Mouse (Mus musculus) spleen, embryonic (tissue): ENCODE measurements around the gene Kcnc3.

ENCODE experiments used
- CTCF ChIA-PET: fragments of 350-600 bp; sonication (Branson Sonifier 250); formaldehyde crosslinking; loops from one replicate; lab custom pipeline; 2022; lab: Charles Lee

Gene Kcnc3

GRCm38 (mm10) chr7:44568803-44569202 is 21.7 kb upstream of the Kcnc3 start:
- CTCF ChIA-PET = no interaction called here

GRCm38 (mm10) chr7:44570989-44571388 is 19.5 kb upstream of the Kcnc3 start:
- CTCF ChIA-PET = interaction anchor here (0.8 kb wide), 1 partner anchor 9 kb away, joined by 3 read pairs; no protein-coding TSS in a partner anchor

- CTCF ChIA-PET = no interaction called here
Measured at GRCm38 (mm10) chr7:44571811-44572210, 18.7 kb upstream of the Kcnc3 start.

GRCm38 (mm10) chr7:44572213-44572701 is 18.2 kb upstream of the Kcnc3 start, which contains the start of gene Napsa:
Napsa (plus strand) TSS chr7:44572380.
- CTCF ChIA-PET = interaction anchor here (0.6 kb wide), 1 partner anchor 13 kb away, joined by 3 read pairs; no protein-coding TSS in a partner anchor

- CTCF ChIA-PET = interaction anchor here (0.6 to 0.9 kb wide), 3 partner anchors 12 to 892 kb away, joined by 3 to 8 read pairs (median 3); no protein-coding TSS in a partner anchor
Measured at GRCm38 (mm10) chr7:44572956-44573484, 17.4 kb upstream of the Kcnc3 start.

GRCm38 (mm10) chr7:44576333-44576844 is 14.1 kb upstream of the Kcnc3 start:
- CTCF ChIA-PET = interaction anchor here (0.6 kb wide), 1 partner anchor 23 kb away, joined by 16 read pairs; no protein-coding TSS in a partner anchor

GRCm38 (mm10) chr7:44581637-44582036 is 8.8 kb upstream of the Kcnc3 start:
- CTCF ChIA-PET = no interaction called here

GRCm38 (mm10) chr7:44582709-44583108 is 7.8 kb upstream of the Kcnc3 start:
- CTCF ChIA-PET = interaction anchor here (0.7 kb wide), 3 partner anchors 15 to 267 kb away, joined by 4 to 7 read pairs (median 5); no protein-coding TSS in a partner anchor

- CTCF ChIA-PET = interaction anchor here (0.7 kb wide), 3 partner anchors 15 to 267 kb away, joined by 4 to 7 read pairs (median 5); no protein-coding TSS in a partner anchor
Measured at GRCm38 (mm10) chr7:44583146-44583545, 7.3 kb upstream of the Kcnc3 start.

- CTCF ChIA-PET = interaction anchor here (0.6 kb wide), 1 partner anchor 11 kb away, joined by 3 read pairs; no protein-coding TSS in a partner anchor
Measured at GRCm38 (mm10) chr7:44584265-44584804, 6.1 kb upstream of the Kcnc3 start.

GRCm38 (mm10) chr7:44584921-44585320 is 5.5 kb upstream of the Kcnc3 start:
- CTCF ChIA-PET = interaction anchor here (0.6 kb wide), 1 partner anchor 12 kb away, joined by 3 read pairs; no protein-coding TSS in a partner anchor

GRCm38 (mm10) chr7:44585606-44586005 is 4.9 kb upstream of the Kcnc3 start:
- CTCF ChIA-PET = interaction anchor here (0.5 to 0.7 kb wide), 2 partner anchors 14 to 44 kb away, joined by 3 read pairs; no protein-coding TSS in a partner anchor

GRCm38 (mm10) chr7:44586518-44586917 is 3.9 kb upstream of the Kcnc3 start:
- CTCF ChIA-PET = no interaction called here

GRCm38 (mm10) chr7:44586930-44587329 is 3.5 kb upstream of the Kcnc3 start:
- CTCF ChIA-PET = no interaction called here

GRCm38 (mm10) chr7:44587676-44588075 is 2.8 kb upstream of the Kcnc3 start:
- CTCF ChIA-PET = no interaction called here

GRCm38 (mm10) chr7:44588338-44588737 is 2.1 kb upstream of the Kcnc3 start:
- CTCF ChIA-PET = no interaction called here

GRCm38 (mm10) chr7:44589149-44589548 is 1.3 kb upstream of the Kcnc3 start:
- CTCF ChIA-PET = no interaction called here

GRCm38 (mm10) chr7:44589946-44590345 is 518 bp upstream of the Kcnc3 start:
- CTCF ChIA-PET = interaction anchor here (0.7 kb wide), 1 partner anchor 111 kb away, joined by 3 read pairs; no protein-coding TSS in a partner anchor

- CTCF ChIA-PET = no interaction called here
Measured at GRCm38 (mm10) chr7:44591348-44592116, 1.1 kb downstream of the Kcnc3 start.

GRCm38 (mm10) chr7:44593051-44593450 is 2.6 kb downstream of the Kcnc3 start:
- CTCF ChIA-PET = interaction anchor here (0.6 kb wide), 1 partner anchor 588 kb away, joined by 4 read pairs; the partner anchor contains the start of gene Pth2

GRCm38 (mm10) chr7:44593775-44594174 is 3.3 kb downstream of the Kcnc3 start:
- CTCF ChIA-PET = no interaction called here
